Mouse (Mus musculus): Measurements from ENCODE around the gene Hoxd9.

Hoxd9 gene

GRCm38 (mm10) chr2:74697567-74698121, at the start of gene Hoxd9:
TSS of gene Hoxd9 (plus strand) at chr2:74697727.
- no peak for DNase-seq (ENCODE audit: low read depth)

GRCm38 (mm10) chr2:74652996-74653340, 44.6 kb upstream of the Hoxd9 start:
- DNase-seq (ENCODE audit: low read depth), result no peak

- DNase-seq (ENCODE audit: low read depth), result no peak
These were observed 43.6 kb upstream of the Hoxd9 start for GRCm38 (mm10) chr2:74653781-74654535.

- DNase-seq (ENCODE audit: low read depth), result no peak
These were observed 42.6 kb upstream of the Hoxd9 start for GRCm38 (mm10) chr2:74654743-74655419.

- no peak for DNase-seq (ENCODE audit: low read depth)
These were observed 42.1 kb upstream of the Hoxd9 start for GRCm38 (mm10) chr2:74655420-74655781.

GRCm38 (mm10) chr2:74655821-74656631, 41.5 kb upstream of the Hoxd9 start:
- DNase-seq (ENCODE audit: low read depth), result no peak

- no peak for DNase-seq (ENCODE audit: low read depth)
These were observed 40.9 kb upstream of the Hoxd9 start for GRCm38 (mm10) chr2:74656632-74657021.

GRCm38 (mm10) chr2:74657251-74658023, 40.1 kb upstream of the Hoxd9 start:
- no peak for DNase-seq (ENCODE audit: low read depth)

GRCm38 (mm10) chr2:74658024-74658666, 39.4 kb upstream of the Hoxd9 start:
- no peak for DNase-seq (ENCODE audit: low read depth)

- DNase-seq (ENCODE audit: low read depth), result no peak
These were observed 38.7 kb upstream of the Hoxd9 start for GRCm38 (mm10) chr2:74658667-74659371.

GRCm38 (mm10) chr2:74659507-74660005, 38.0 kb upstream of the Hoxd9 start, which contains the start of gene Evx2:
TSS of gene Evx2 (minus strand) at chr2:74659557.
- DNase-seq (ENCODE audit: low read depth), result no peak

- DNase-seq (ENCODE audit: low read depth), result no peak
These were observed 36.8 kb upstream of the Hoxd9 start for GRCm38 (mm10) chr2:74660421-74661375.

- DNase-seq (ENCODE audit: low read depth), result no peak
These were observed 35.8 kb upstream of the Hoxd9 start for GRCm38 (mm10) chr2:74661685-74662084.

GRCm38 (mm10) chr2:74663291-74663925, 34.1 kb upstream of the Hoxd9 start:
- DNase-seq (ENCODE audit: low read depth), result no peak

GRCm38 (mm10) chr2:74666411-74666810, 31.1 kb upstream of the Hoxd9 start:
- no peak for DNase-seq (ENCODE audit: low read depth)

- DNase-seq (ENCODE audit: low read depth), result no peak
These were observed 30.2 kb upstream of the Hoxd9 start for GRCm38 (mm10) chr2:74667191-74667841.

GRCm38 (mm10) chr2:74667842-74668357, 29.6 kb upstream of the Hoxd9 start, which contains the start of gene Hoxd13:
TSS of gene Hoxd13 (plus strand) at chr2:74668310.
- no peak for DNase-seq (ENCODE audit: low read depth)
